Mouse (Mus musculus) lung, embryonic 16.5 days (tissue): ENCODE data around the gene Sdccag8. TPM values are rescaled to one million over a fixed set of nuclear protein-coding genes. Genes with fewer than 3 reads are reported as not detected.

Experiments used
- ATAC-seq: fragments of 200-750 bp; cut with Nextera tagmentation; 2 replicates; pipeline ENCODE4 v1.8.0; 2017; ENCODE audit warnings: low read depth, mild to moderate bottlenecking, moderate library complexity
- H3K27ac ChIP-seq: fragments of 300-500 bp; sonication (generic); 2 replicates; pipeline ENCODE4 v1.5.1; 2014; ENCODE audit warnings: mild to moderate bottlenecking, control low read depth, low read length
- H3K27me3 ChIP-seq: fragments of 300-500 bp; sonication (generic); 2 replicates; pipeline ENCODE4 v1.6.1; 2014; ENCODE audit warnings: low read depth, low read length, mixed read lengths; ENCODE audit not compliant: control insufficient read depth, insufficient read depth
- H3K36me3 ChIP-seq: fragments of 300-500 bp; sonication (generic); 2 replicates; pipeline ENCODE4 v1.6.1; 2014; ENCODE audit warnings: low read length; ENCODE audit not compliant: control insufficient read depth, insufficient read depth
- H3K4me1 ChIP-seq: fragments of 300-500 bp; sonication (generic); replicated peaks from 2 replicates; pipeline ENCODE4 v1.6.1; 2014; ENCODE audit warnings: low read length, mixed read lengths; ENCODE audit not compliant: control insufficient read depth, insufficient read depth
- H3K4me2 ChIP-seq: fragments of 300-500 bp; sonication (generic); 2 replicates; pipeline ENCODE4 v1.6.1; 2014; ENCODE audit warnings: low read depth, low read length, control low read depth
- H3K4me3 ChIP-seq: fragments of 300-500 bp; sonication (generic); 2 replicates; pipeline ENCODE4 v1.5.1; 2014; ENCODE audit warnings: mild to moderate bottlenecking, low read length, control low read depth
- H3K9ac ChIP-seq: fragments of 300-500 bp; sonication (generic); 2 replicates; pipeline ENCODE4 v1.6.1; 2014; ENCODE audit warnings: low read length, control low read depth
- H3K9me3 ChIP-seq: fragments of 300-500 bp; sonication (generic); 2 replicates; pipeline ENCODE4 v1.6.1; 2016; ENCODE audit warnings: low read length; ENCODE audit not compliant: control insufficient read depth
- WGBS: fragments of 180-500 bp; shearing (Covaris S2); extraction: QIAGEN DNeasy Blood & Tissue Kit; methylation state at CpG from one replicate; pipeline ENCODE4 v1.1.7; 2014; 5-methylcytosine and 5-hydroxymethylcytosine counted together
- polyA plus RNA-seq: library from polyadenylated mRNA; unstranded; fragments of >200 nt; fragmentation: Nextera tagmentation; extraction: Ambion mirVana; gene quantifications from 2 replicates; pipeline ENCODE4 v1.2.1, GENCODE M21; 2015

The Sdccag8 gene
- polyA plus RNA-seq, 1 experiment from 2014 or later = 16.9 TPM

DNA sequence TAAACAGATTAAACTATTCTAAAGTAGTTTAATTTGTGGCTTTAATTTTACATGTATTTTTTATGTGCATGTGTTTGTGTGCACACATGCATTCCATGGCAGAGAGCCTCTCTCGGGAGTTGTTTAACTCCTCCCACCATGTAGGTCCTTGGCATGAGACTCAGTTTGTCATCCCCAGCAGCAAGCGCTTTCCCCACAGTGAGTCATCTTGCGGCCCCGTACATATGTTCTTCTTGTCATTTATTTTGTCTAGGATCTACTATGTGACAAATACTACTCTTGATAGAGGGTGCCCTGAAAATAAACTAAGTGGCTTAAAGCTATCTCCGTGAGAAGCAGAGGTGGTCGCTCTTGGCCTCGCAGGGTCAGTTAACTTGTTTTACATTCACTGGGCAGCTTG is 36.9 kb downstream of the Sdccag8 start:
- no peaks in the 10 kb centered on the region for H3K27me3 ChIP-seq
- peaks cover 6% of the 10 kb centered on the region; the same call in 1 of the 2 replicates for H3K4me1 ChIP-seq
- H3K27ac ChIP-seq = no peak overlapping the region
- 80% methylated on average over 7 of the region's 7 CpGs for WGBS
- H3K36me3 ChIP-seq = peaks cover 6% of the 10 kb centered on the region; the same call in 1 of the 2 replicates
- H3K4me3 ChIP-seq = no peak overlapping the region
- peaks cover 5% of the 10 kb centered on the region; the same call in 1 of the 2 replicates for H3K9me3 ChIP-seq
- H3K4me2 ChIP-seq = no peak overlapping the region
- no peak overlapping the region for H3K9ac ChIP-seq
- no peak for ATAC-seq

GRCm38 (mm10) chr1:176852813-176853590 is 38.5 kb downstream of the Sdccag8 start:
- 74% methylated on average over 9 of the region's 9 CpGs for WGBS
- H3K4me2 ChIP-seq = no peak overlapping the region
- no peak for ATAC-seq

DNA sequence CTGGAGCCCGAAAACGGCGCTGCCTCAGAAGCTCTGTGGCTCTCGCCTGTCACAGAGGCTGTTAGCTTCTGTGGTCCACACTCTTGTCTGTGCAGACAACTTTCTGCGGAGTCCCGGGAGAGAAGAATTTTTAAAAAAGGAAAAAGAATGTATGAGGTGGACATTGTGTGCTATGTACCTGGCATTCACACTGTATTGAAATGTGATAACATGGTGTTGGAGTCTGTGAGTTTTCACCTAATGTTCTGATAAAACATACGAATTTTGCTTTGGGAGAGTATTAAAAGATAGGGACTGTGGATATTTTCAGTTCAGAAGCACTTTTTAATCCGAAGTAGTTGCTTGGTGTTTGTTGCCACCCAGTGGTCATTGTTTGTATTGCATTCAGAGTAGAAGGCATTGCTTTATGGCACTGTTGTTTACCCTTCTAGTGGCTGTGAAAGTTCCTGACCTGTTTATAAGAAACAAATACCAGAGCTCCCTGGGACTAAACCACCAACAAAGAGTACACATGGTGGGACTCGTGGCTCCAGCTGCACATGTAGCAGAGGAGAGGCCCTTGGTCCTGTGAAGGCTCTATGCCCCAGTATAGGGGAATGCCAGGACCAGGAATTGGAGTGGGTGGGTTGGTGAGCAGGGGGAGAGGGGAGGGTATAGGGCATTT is 47.7 kb downstream of the Sdccag8 start:
- Histone ChIP-seq H3K4me3 (no peak overlapping the region), H3K9ac (no peak overlapping the region), H3K27me3 (no peaks in the 10 kb centered on the region), H3K27ac (no peak overlapping the region), H3K9me3 (no peaks in the 10 kb centered on the region), H3K4me2 (no peak overlapping the region), H3K4me1 (no peaks in the 10 kb centered on the region), H3K36me3 (no peaks in the 10 kb centered on the region)
- peak; percentile 28; the same call in 1 of the 2 replicates for ATAC-seq
- 56% methylated on average over 9 of the region's 9 CpGs for WGBS

More at GRCm38 (mm10) chr1:176852813-176853590, 38.5 kb downstream of the Sdccag8 start:
- Histone ChIP-seq H3K27me3 (no peaks in the 10 kb centered on the region), H3K4me1 (peaks cover 6% of the 10 kb centered on the region; the same call in 1 of the 2 replicates), H3K9me3 (peaks cover 5% of the 10 kb centered on the region; the same call in 1 of the 2 replicates), H3K4me3 (no peak overlapping the region), H3K9ac (no peak overlapping the region), H3K36me3 (peaks cover 6% of the 10 kb centered on the region; the same call in 1 of the 2 replicates), H3K27ac (no peak overlapping the region)

- Histone ChIP-seq H3K27me3 (no peaks in the 10 kb centered on the region), H3K4me3 (no peak overlapping the region), H3K36me3 (no peaks in the 10 kb centered on the region), H3K27ac (no peak overlapping the region), H3K9me3 (no peaks in the 10 kb centered on the region), H3K4me1 (no peaks in the 10 kb centered on the region), H3K4me2 (no peak overlapping the region), H3K9ac (no peak overlapping the region)
- WGBS = 91% methylated on average over 11 of the region's 11 CpGs
- no peak for ATAC-seq
Observed at GRCm38 (mm10) chr1:176870501-176870900, 56.0 kb downstream of the Sdccag8 start.

GRCm38 (mm10) chr1:176871975-176872374 is 57.5 kb downstream of the Sdccag8 start:
- no peaks in the 10 kb centered on the region for H3K27me3 ChIP-seq
- no peak overlapping the region for H3K27ac ChIP-seq
- H3K4me1 ChIP-seq = no peaks in the 10 kb centered on the region
- H3K9ac ChIP-seq = no peak overlapping the region
- 30% methylated on average over 3 of the region's 3 CpGs for WGBS
- H3K36me3 ChIP-seq = no peaks in the 10 kb centered on the region
- no peaks in the 10 kb centered on the region for H3K9me3 ChIP-seq
- no peak overlapping the region for H3K4me2 ChIP-seq
- no peak for ATAC-seq
- H3K4me3 ChIP-seq = no peak overlapping the region

DNA sequence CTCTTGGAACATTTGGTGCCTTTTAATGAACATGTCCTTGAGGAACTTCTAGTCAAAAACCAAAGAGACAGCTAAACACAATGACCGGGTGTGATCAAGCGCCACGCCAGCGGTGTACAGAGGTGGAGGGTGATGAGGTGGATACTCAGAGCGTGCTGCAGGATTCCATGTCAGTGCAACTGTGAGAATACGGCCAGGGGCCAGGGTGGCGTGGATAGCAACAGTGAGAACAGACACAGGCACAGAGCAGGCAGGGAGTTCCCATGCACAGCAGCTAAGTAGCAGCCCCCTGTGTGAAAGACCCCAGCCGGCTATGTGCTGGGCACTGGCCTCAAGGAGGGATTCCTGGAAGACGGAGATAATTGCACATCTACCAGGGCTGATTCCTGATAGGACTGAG is 59.0 kb downstream of the Sdccag8 start:
- Histone ChIP-seq H3K27me3 (no peaks in the 10 kb centered on the region), H3K9me3 (no peaks in the 10 kb centered on the region), H3K27ac (no peak overlapping the region), H3K4me1 (no peaks in the 10 kb centered on the region), H3K4me2 (no peak overlapping the region), H3K4me3 (no peak overlapping the region), H3K36me3 (no peaks in the 10 kb centered on the region), H3K9ac (no peak overlapping the region)
- WGBS = 82% methylated on average over 9 of the region's 9 CpGs
- no peak for ATAC-seq

DNA sequence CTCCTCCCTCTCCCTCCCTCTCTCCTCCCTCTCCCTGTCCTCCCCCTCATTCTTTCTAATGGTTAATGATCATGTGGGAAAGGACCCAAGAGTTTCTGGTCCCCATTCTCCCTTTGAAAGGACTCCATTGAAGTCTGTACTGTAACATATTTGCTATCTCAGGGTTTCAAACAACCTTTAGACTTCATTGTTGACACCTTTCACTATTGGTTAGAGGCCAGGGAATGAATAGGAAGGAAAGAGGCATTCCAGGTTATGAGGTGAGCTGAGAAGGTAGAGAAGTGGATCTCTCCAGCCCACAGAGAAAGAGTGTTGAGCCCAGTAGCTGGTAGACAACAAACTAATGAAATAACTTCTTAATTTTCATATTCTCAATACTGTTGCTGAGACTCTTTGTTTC is 59.7 kb downstream of the Sdccag8 start:
- Histone ChIP-seq H3K4me3 (no peak overlapping the region), H3K4me1 (no peaks in the 10 kb centered on the region), H3K9me3 (no peaks in the 10 kb centered on the region), H3K27ac (no peak overlapping the region), H3K9ac (no peak overlapping the region), H3K36me3 (no peaks in the 10 kb centered on the region), H3K4me2 (no peak overlapping the region), H3K27me3 (no peaks in the 10 kb centered on the region)
- no peak for ATAC-seq

DNA sequence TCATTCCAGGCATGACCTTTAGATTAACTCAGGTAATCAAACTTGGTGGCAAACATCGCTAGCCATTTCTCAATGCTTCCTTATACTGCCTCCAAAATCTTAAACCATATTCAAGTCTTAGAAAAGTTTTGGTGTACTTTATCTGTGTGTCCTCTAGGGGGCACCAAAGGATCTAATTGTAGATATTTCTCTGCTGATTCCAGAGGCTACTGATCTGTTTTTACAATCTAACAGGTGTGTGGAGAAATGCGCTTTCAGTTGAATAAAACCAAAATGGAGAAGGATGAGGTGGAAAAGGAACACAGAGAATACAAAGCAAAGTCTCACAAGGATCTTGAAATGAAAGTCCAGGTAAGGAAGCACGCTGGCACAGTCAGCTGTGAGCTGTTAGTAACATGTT is 63.3 kb downstream of the Sdccag8 start:
- Histone ChIP-seq H3K9me3 (no peaks in the 10 kb centered on the region), H3K4me2 (no peak overlapping the region), H3K4me1 (no peaks in the 10 kb centered on the region; the same call in 1 of the 2 replicates), H3K9ac (no peak overlapping the region), H3K36me3 (no peaks in the 10 kb centered on the region), H3K27me3 (no peaks in the 10 kb centered on the region), H3K27ac (no peak overlapping the region), H3K4me3 (no peak overlapping the region)
- ATAC-seq = no peak
- WGBS = 39% methylated on average over 3 of the region's 3 CpGs

DNA sequence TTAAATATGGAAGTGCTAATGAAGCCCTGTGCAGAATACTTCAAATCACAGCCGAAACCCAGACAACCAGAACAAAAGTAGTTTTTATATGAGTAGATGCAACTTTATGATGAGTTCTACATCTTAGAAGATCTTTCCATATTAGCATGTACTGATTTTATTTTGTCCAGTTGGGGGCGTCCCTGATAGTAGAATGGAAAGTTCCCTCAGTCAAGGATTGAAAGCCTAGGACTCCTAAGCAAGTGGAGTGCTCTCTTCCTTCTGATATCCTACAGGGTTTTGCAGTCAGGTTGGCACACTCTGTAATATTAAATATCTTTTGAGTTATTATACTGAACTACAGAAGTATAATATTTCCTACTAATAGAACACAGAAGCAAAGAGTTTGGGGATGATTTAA is 64.5 kb downstream of the Sdccag8 start:
- no peak for ATAC-seq
- H3K27ac ChIP-seq = no peak overlapping the region
- WGBS = 59% methylated on average over 2 of the region's 2 CpGs
- no peaks in the 10 kb centered on the region for H3K27me3 ChIP-seq
- H3K4me2 ChIP-seq = no peak overlapping the region
- no peak overlapping the region for H3K4me3 ChIP-seq
- H3K36me3 ChIP-seq = no peaks in the 10 kb centered on the region
- H3K9me3 ChIP-seq = no peaks in the 10 kb centered on the region
- no peak overlapping the region for H3K9ac ChIP-seq
- no peaks in the 10 kb centered on the region; the same call in 1 of the 2 replicates for H3K4me1 ChIP-seq
